Mouse (Mus musculus): ENCODE measurements around the gene Haus2.

The Haus2 gene

GRCm38 (mm10) chr2:120670253-120670652 is 61.1 kb downstream of the Haus2 start:
- no peak for DNase-seq
